Mouse (Mus musculus) urinary bladder, postnatal 10 days (tissue): ENCODE data around the gene Rpl36a.

Experiments
- DNase-seq: peaks from one replicate; pipeline ENCODE4 v3.0.0; 2022; ENCODE audit warnings: low spot score

The Rpl36a gene

GRCm38 (mm10) chrX:134599922-134600565 lies 14.6 kb downstream of the Rpl36a start:
- DNase-seq, result no peak

GRCm38 (mm10) chrX:134600659-134601379 lies 15.4 kb downstream of the Rpl36a start, which contains the start of the genes Gla and Hnrnph2:
Gla (minus strand) TSS chrX:134601125.
Hnrnph2 (plus strand) TSS chrX:134601179.
- DNase-seq, result peak; percentile 42

- DNase-seq, result no peak
Observed at GRCm38 (mm10) chrX:134601380-134602120, 16.1 kb downstream of the Rpl36a start.

GRCm38 (mm10) chrX:134609472-134609871 lies 24.0 kb downstream of the Rpl36a start:
- DNase-seq, result no peak

- DNase-seq, result no peak
Observed at GRCm38 (mm10) chrX:134610984-134611383, 25.5 kb downstream of the Rpl36a start.

GRCm38 (mm10) chrX:134612285-134612959 lies 27.0 kb downstream of the Rpl36a start:
- DNase-seq, result no peak

- DNase-seq, result no peak
Observed at GRCm38 (mm10) chrX:134614306-134614705, 28.9 kb downstream of the Rpl36a start.

- no peak for DNase-seq
Observed at GRCm38 (mm10) chrX:134619695-134620094, 34.2 kb downstream of the Rpl36a start.

GRCm38 (mm10) chrX:134620254-134620865 lies 34.9 kb downstream of the Rpl36a start:
- no peak for DNase-seq

- no peak for DNase-seq
Observed at GRCm38 (mm10) chrX:134621685-134622084, 36.2 kb downstream of the Rpl36a start.

GRCm38 (mm10) chrX:134623350-134623749 lies 37.9 kb downstream of the Rpl36a start:
- DNase-seq, result no peak

- no peak for DNase-seq
Observed at GRCm38 (mm10) chrX:134628200-134628599, 42.7 kb downstream of the Rpl36a start.

- no peak for DNase-seq
Observed at GRCm38 (mm10) chrX:134632710-134633109, 47.3 kb downstream of the Rpl36a start.

GRCm38 (mm10) chrX:134635111-134635510 lies 49.7 kb downstream of the Rpl36a start:
- no peak for DNase-seq

- DNase-seq, result no peak
Observed at GRCm38 (mm10) chrX:134635860-134636259, 50.4 kb downstream of the Rpl36a start.
